Mouse (Mus musculus): ENCODE measurements around the gene Zfp300. TPM values are rescaled to one million over a fixed set of nuclear protein-coding genes. Genes with fewer than 3 reads are reported as not detected.

Zfp300 gene
- polyA plus RNA-seq, 1 experiment from 2014 or later = 2.5 TPM

Other genes starting within 250 kb of the Zfp300 start
- gene Timp1, start 219.4 kb downstream of the Zfp300 start, polyA plus RNA-seq (2014; fragmentation: Nextera tagmentation; extraction: Ambion mirVana) = 10.6 and 13.5 TPM in 2 replicates
- gene Syn1, start 168.5 kb downstream of the Zfp300 start, polyA plus RNA-seq (2014; fragmentation: Nextera tagmentation; extraction: Ambion mirVana) = 17.1 and 21.4 TPM in 2 replicates
- 3.4 and 4.1 TPM in 2 replicates for gene Cfp, start 158.0 kb downstream of the Zfp300 start, polyA plus RNA-seq (2014; fragmentation: Nextera tagmentation; extraction: Ambion mirVana)
- gene Elk1, start 138.9 kb downstream of the Zfp300 start, polyA plus RNA-seq (2014; fragmentation: Nextera tagmentation; extraction: Ambion mirVana) = 6.9 TPM in 2 replicates
- gene Uxt, start 127.5 kb downstream of the Zfp300 start, polyA plus RNA-seq (2014; fragmentation: Nextera tagmentation; extraction: Ambion mirVana) = 50.2 and 52.8 TPM in 2 replicates
- gene Zfp182, start 27.2 kb downstream of the Zfp300 start, polyA plus RNA-seq (2014; fragmentation: Nextera tagmentation; extraction: Ambion mirVana) = 6.5 and 7.4 TPM in 2 replicates
- gene Spaca5, start 21.1 kb downstream of the Zfp300 start, polyA plus RNA-seq (2014; fragmentation: Nextera tagmentation; extraction: Ambion mirVana) = not detected in 2 replicates
- gene Ssxa1, start 26.3 kb upstream of the Zfp300 start, polyA plus RNA-seq (2014; fragmentation: Nextera tagmentation; extraction: Ambion mirVana) = not detected in 2 replicates
- not detected in 2 replicates for gene Gm21876, start 86.1 kb upstream of the Zfp300 start, polyA plus RNA-seq (2014; fragmentation: Nextera tagmentation; extraction: Ambion mirVana)

Measured in neural tube, embryonic 11.5 days (tissue).